Mouse (Mus musculus): Measurements from ENCODE around the gene Smpd1. TPM values are rescaled to one million over a fixed set of nuclear protein-coding genes. Genes with fewer than 3 reads are reported as not detected.

Smpd1 gene
- total and polyA plus RNA-seq, 2 experiments from 2014 or later = 85.3 to 159 TPM

DNA sequence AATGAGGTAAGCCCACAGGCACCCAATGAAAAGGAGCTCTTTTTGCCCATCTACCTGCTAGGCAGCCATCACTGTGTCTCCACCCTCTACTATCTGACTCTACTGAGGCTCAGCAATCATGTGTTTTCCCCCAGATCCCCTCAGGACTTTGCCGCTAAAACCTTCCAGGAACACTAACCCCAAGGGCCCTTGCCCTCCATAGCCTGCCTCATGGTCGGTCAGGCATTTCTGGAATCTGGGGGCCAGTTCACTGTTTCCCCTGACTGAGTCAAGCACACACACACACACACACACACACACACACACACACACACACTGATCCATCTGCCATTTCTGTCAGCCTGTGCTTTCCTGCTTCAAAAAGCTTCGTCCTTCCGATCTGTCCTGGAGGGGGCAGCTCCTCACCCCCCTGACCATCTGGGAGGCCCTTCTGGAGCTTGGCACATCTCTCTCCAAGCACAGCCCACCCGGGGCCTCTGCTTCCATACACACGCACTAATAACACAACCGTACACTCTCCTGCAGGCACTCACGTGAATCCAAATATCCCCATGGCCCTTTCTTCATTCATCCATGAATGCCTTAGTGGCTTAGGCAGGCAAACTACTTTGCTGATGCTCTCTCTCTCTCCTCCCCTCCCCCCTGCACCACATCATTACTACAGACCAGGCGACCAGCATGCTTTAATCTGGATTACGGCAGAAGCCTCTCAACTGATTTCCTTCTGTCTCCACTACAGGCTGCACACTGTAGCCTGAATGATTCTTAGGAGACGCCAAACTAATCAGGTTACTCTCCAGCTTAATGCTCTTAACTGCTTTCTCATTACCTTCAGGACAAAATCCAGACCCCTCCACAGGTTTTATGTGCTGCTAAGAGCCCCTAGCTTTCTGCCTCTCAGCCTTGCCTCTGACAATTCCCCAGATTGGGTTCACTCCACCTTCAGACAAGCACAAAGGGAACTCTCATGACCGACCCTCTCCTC lies 15.6 kb downstream of the Smpd1 start:
- H3K4me1 ChIP-seq (ENCODE audit: control insufficient read depth, insufficient read depth) = peaks cover 22% of the 10 kb centered on the region
- H3K27ac ChIP-seq (ENCODE audit: low read depth) = no peak overlapping the region
- H3K4me3 ChIP-seq (ENCODE audit: low read depth, low read length) = no peak overlapping the region
- H3K9me3 ChIP-seq (replicated peaks; ENCODE audit: control insufficient read depth, low read length) = no peaks in the 10 kb centered on the region
- no peak for DNase-seq (ENCODE audit: low spot score)
- no peak for TF ChIP-seq CTCF (IDR thresholded peaks at IDR 0.05; ENCODE audit: low read depth)
- no peak for TF ChIP-seq EP300 (IDR thresholded peaks at IDR 0.05; ENCODE audit: low read depth)
- peaks cover 9% of the 10 kb centered on the region for H3K36me3 ChIP-seq (replicated peaks; ENCODE audit: control insufficient read depth, insufficient read depth, low read length)
- no peak for ATAC-seq (ENCODE audit: insufficient read depth, low read depth)
- no peak overlapping the region for H3K9ac ChIP-seq (replicated peaks; ENCODE audit: low read depth, low read length)
- 40% methylated on average over 12 of the region's 12 CpGs for WGBS
- no peaks in the 10 kb centered on the region for H3K27me3 ChIP-seq (ENCODE audit: control insufficient read depth, insufficient read depth, low read length)
- no peak overlapping the region for H3K4me2 ChIP-seq (ENCODE audit: low read depth, low read length)

DNA sequence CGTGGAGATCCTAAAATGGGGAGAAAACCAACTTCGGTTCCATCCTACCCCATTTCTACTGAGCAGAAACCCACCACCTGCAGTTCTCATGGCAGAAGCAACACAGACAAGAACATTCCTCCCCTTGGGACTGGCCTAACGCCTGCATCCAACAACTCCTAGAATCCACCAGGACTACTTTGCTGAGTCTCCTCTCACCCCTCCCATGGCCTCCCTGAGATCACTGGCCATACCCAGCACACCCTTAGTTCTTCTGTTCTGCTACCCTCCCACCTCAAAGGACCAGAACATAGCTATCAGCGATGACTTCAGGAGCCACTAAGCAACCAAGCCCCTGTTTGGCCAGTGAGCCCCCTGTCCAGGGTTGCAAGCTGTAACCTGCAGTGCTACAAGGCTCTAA lies 16.6 kb downstream of the Smpd1 start:
- WGBS = 76% methylated on average over 4 of the region's 4 CpGs
- no peak for TF ChIP-seq EP300 (IDR thresholded peaks at IDR 0.05; ENCODE audit: low read depth)
- no peak for TF ChIP-seq CTCF (IDR thresholded peaks at IDR 0.05; ENCODE audit: low read depth)
- no peaks in the 10 kb centered on the region for H3K9me3 ChIP-seq (replicated peaks; ENCODE audit: control insufficient read depth, low read length)
- no peak overlapping the region for H3K4me2 ChIP-seq (ENCODE audit: low read depth, low read length)
- no peak for ATAC-seq (ENCODE audit: insufficient read depth, low read depth)
- no peak overlapping the region for H3K9ac ChIP-seq (replicated peaks; ENCODE audit: low read depth, low read length)
- peaks cover 13% of the 10 kb centered on the region for H3K4me1 ChIP-seq (ENCODE audit: control insufficient read depth, insufficient read depth)
- H3K4me3 ChIP-seq (ENCODE audit: low read depth, low read length) = no peak overlapping the region
- no peak for DNase-seq (ENCODE audit: low spot score)
- H3K27me3 ChIP-seq (ENCODE audit: control insufficient read depth, insufficient read depth, low read length) = no peaks in the 10 kb centered on the region
- H3K36me3 ChIP-seq (replicated peaks; ENCODE audit: control insufficient read depth, insufficient read depth, low read length) = peaks cover 9% of the 10 kb centered on the region
- H3K27ac ChIP-seq (ENCODE audit: low read depth) = no peak overlapping the region

DNA sequence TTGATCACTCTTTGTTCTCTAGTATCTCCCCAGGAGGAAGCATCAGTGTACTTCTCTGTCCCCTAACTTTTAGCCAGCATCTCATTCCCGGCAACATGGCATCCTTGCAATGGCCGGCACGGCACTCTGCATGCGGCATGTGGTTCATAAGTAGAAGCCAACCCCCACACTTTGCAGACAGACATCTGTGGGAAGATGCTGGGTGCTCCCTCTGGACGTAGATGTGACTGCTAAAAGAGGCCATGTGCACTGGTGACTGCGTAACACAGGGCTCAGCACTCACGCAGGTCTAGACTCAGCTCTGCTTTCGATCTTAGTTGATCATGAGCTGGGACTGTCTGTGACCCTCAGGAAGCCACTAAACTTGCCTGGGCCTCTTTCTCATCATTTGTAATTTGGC lies 18.8 kb downstream of the Smpd1 start:
- Histone ChIP-seq H3K4me1 (ENCODE audit: control insufficient read depth, insufficient read depth) (peaks cover 10% of the 10 kb centered on the region), H3K27ac (ENCODE audit: low read depth) (no peak overlapping the region), H3K4me3 (ENCODE audit: low read depth, low read length) (no peak overlapping the region), H3K9me3 (replicated peaks; ENCODE audit: control insufficient read depth, low read length) (no peaks in the 10 kb centered on the region), H3K9ac (replicated peaks; ENCODE audit: low read depth, low read length) (no peak overlapping the region), H3K27me3 (ENCODE audit: control insufficient read depth, insufficient read depth, low read length) (no peaks in the 10 kb centered on the region), H3K4me2 (ENCODE audit: low read depth, low read length) (no peak overlapping the region), H3K36me3 (replicated peaks; ENCODE audit: control insufficient read depth, insufficient read depth, low read length) (peaks cover 9% of the 10 kb centered on the region)
- DNase-seq (ENCODE audit: low spot score) (no peak), ATAC-seq (ENCODE audit: insufficient read depth, low read depth) (no peak)
- 92% methylated on average over 8 of the region's 8 CpGs for WGBS
- TF ChIP-seq EP300 (IDR thresholded peaks at IDR 0.05; ENCODE audit: low read depth) (no peak), CTCF (IDR thresholded peaks at IDR 0.05; ENCODE audit: low read depth) (no peak)

DNA sequence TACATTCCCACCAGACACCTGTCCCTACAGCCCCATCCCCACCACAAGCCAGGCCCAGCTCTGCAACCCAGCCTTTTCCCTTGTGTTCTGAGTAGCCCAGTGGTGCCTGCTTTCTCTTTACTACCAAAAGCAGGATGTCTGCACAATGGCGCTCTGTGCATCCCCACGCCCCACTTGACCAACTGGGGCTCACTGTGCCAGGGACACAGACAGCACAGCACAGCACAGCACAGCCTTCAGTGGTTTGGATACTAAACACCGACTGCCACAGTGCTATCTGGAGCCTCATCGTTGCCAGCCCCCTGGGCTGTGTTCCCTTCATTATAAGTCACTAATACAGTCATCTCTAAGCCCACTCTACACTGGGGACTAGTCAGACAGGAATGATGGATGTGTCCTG lies 20.4 kb downstream of the Smpd1 start:
- no peaks in the 10 kb centered on the region for H3K9me3 ChIP-seq (replicated peaks; ENCODE audit: control insufficient read depth, low read length)
- DNase-seq (ENCODE audit: low spot score) = no peak
- no peak overlapping the region for H3K4me3 ChIP-seq (ENCODE audit: low read depth, low read length)
- peaks cover 9% of the 10 kb centered on the region for H3K36me3 ChIP-seq (replicated peaks; ENCODE audit: control insufficient read depth, insufficient read depth, low read length)
- 83% methylated on average over 4 of the region's 4 CpGs for WGBS
- H3K4me1 ChIP-seq (ENCODE audit: control insufficient read depth, insufficient read depth) = peaks cover 10% of the 10 kb centered on the region
- no peaks in the 10 kb centered on the region for H3K27me3 ChIP-seq (ENCODE audit: control insufficient read depth, insufficient read depth, low read length)
- no peak for ATAC-seq (ENCODE audit: insufficient read depth, low read depth)
- no peak overlapping the region for H3K4me2 ChIP-seq (ENCODE audit: low read depth, low read length)
- H3K9ac ChIP-seq (replicated peaks; ENCODE audit: low read depth, low read length) = no peak overlapping the region
- TF ChIP-seq EP300 (IDR thresholded peaks at IDR 0.05; ENCODE audit: low read depth) (no peak), CTCF (IDR thresholded peaks at IDR 0.05; ENCODE audit: low read depth) (no peak)
- no peak overlapping the region for H3K27ac ChIP-seq (ENCODE audit: low read depth)

DNA sequence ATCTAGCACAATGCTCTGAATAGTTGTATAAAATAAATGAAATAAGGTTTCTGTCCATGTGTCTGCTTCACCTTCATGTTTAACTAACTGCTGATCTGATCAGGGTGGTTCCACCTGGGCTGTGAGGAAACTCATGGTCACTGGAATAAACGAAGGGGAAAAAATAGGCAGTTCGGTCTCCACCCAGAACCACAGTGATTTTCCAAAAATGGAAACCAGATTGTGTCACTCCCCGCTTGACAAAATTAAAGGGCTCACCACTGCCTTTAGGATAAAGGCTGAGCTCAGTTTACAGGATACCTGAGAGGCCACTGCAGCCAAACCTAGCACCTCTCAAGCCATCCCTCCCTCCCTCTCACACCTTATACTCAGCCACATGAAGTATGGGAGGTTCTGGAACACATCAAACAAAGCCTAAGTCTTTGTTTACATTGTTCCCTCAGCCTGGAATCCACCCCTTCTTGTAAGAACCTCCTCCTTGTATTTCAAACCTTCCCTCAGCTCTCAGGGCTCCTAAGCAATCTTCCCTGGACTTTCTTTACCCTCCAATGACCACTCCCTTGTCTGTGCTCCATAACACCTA lies 22.1 kb downstream of the Smpd1 start:
- Histone ChIP-seq H3K4me1 (ENCODE audit: control insufficient read depth, insufficient read depth) (no peaks in the 10 kb centered on the region; the same call in 1 of the 2 replicates), H3K36me3 (replicated peaks; ENCODE audit: control insufficient read depth, insufficient read depth, low read length) (peaks cover 9% of the 10 kb centered on the region), H3K27me3 (ENCODE audit: control insufficient read depth, insufficient read depth, low read length) (no peaks in the 10 kb centered on the region), H3K4me2 (ENCODE audit: low read depth, low read length) (no peak overlapping the region), H3K4me3 (ENCODE audit: low read depth, low read length) (no peak overlapping the region), H3K27ac (ENCODE audit: low read depth) (no peak overlapping the region), H3K9me3 (replicated peaks; ENCODE audit: control insufficient read depth, low read length) (no peaks in the 10 kb centered on the region), H3K9ac (replicated peaks; ENCODE audit: low read depth, low read length) (no peak overlapping the region)
- ATAC-seq (ENCODE audit: insufficient read depth, low read depth) (no peak), DNase-seq (ENCODE audit: low spot score) (no peak)
- 48% methylated on average over 3 of the region's 3 CpGs for WGBS
- TF ChIP-seq CTCF (IDR thresholded peaks at IDR 0.05; ENCODE audit: low read depth) = no peak
- TF ChIP-seq EP300 (IDR thresholded peaks at IDR 0.05; ENCODE audit: low read depth) = no peak

Data from heart, postnatal 0 days (tissue).